Mouse (Mus musculus) B cell, adult (primary cell): Measurements from ENCODE around the gene Olfr1395. TPM values are rescaled to one million over a fixed set of nuclear protein-coding genes. Genes with fewer than 3 reads are reported as not detected.

Experiments used
- total RNA-seq: library from RNA; stranded (reverse); gene quantifications from 4 replicates; pipeline ENCODE4 v1.2.4, GENCODE M21; 2023; ENCODE audit not compliant: inconsistent age

The Olfr1395 gene
- not detected in 4 replicates for total RNA-seq

GRCm38 (mm10) chr11:49141974-49142373, at the start of gene Olfr1395:
Gene Olfr1395, plus strand, starts transcription at chr11:49142274.

DNA sequence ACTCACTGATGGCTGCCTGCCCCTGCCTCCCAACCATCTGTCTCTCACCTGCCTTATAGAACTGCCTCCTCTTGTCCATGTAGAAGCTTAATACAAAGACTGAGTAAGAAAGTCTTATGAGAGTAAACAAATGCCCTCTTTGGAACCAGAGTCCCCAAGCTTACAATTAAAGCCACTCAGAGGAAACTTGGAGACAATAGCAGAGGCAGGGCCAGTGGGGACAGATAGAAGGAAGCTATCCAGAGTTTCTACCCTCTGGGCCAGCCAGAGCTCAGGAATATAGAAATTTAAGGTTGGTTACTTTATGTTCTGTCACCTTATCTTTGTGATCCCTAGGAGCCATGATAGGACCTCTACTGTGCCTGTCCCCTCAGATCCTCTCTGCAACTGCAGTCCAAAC, 27.3 kb upstream of the Olfr1395 start, which contains the start of gene Olfr1396:
TSS of gene Olfr1396 (minus strand) at position 101 of the 400 bp plus-strand sequence.

GRCm38 (mm10) chr11:49154077-49154476, 12.0 kb downstream of the Olfr1395 start, which contains the start of gene Olfr1394:
Gene Olfr1394, plus strand, starts transcription at chr11:49154377.

GRCm38 (mm10) chr11:49186955-49187488, 44.9 kb downstream of the Olfr1395 start, which contains the start of gene Btnl9:
Gene Btnl9, minus strand, starts transcription at chr11:49187159.

Other genes starting within 250 kb of the Olfr1395 start
- 8.8 to 14.4 TPM (median 10.4 TPM) in 4 replicates for gene Gm5431, start 240.1 kb upstream of the Olfr1395 start, total RNA-seq
- gene Psme2b, start 196.1 kb upstream of the Olfr1395 start, total RNA-seq, result 44.1 to 57.9 TPM (median 54.0 TPM) in 4 replicates
- gene Olfr56, start 163.4 kb upstream of the Olfr1395 start, total RNA-seq, result 0.35 to 0.63 TPM (median 0.47 TPM) in 4 replicates
- 87.0 to 97.7 TPM (median 90.3 TPM) in 4 replicates for gene 9930111J21Rik1, start 162.9 kb upstream of the Olfr1395 start, total RNA-seq
- gene Gm12185, start 150.0 kb upstream of the Olfr1395 start, total RNA-seq, result 1.3 to 2.0 TPM (median 1.8 TPM) in 4 replicates
- gene Tgtp1, start 148.1 kb upstream of the Olfr1395 start, total RNA-seq, result 0.30 to 1.1 TPM (median 0.63 TPM) in 3 of 4 replicates, not detected in the other
- gene 9930111J21Rik2, start 91.0 kb upstream of the Olfr1395 start, total RNA-seq, result 102 to 129 TPM (median 125 TPM) in 4 replicates
- 2.7 to 6.9 TPM (median 4.7 TPM) in 4 replicates for gene Tgtp2, start 78.1 kb upstream of the Olfr1395 start, total RNA-seq
- gene Ifi47, start 65.7 kb upstream of the Olfr1395 start, total RNA-seq, result 34.5 to 48.6 TPM (median 39.6 TPM) in 4 replicates
- not detected in 4 replicates for gene Olfr1396, start 27.4 kb upstream of the Olfr1395 start, total RNA-seq
- not detected in 4 replicates for gene Olfr1394, start 12.1 kb downstream of the Olfr1395 start, total RNA-seq
- not detected in 4 replicates for gene Btnl9, start 44.9 kb downstream of the Olfr1395 start, total RNA-seq
- 121 to 156 TPM (median 142 TPM) in 4 replicates for gene Zfp62, start 61.0 kb downstream of the Olfr1395 start, total RNA-seq
- gene Mgat1, start 101.9 kb downstream of the Olfr1395 start, total RNA-seq, result 158 to 182 TPM (median 172 TPM) in 4 replicates
- gene Olfr1393, start 136.0 kb downstream of the Olfr1395 start, total RNA-seq, result 0.61 to 1.9 TPM (median 1.0 TPM) in 4 replicates
- 0.30 to 0.51 TPM in 2 of 4 replicates, not detected in the others for gene Olfr1392, start 143.0 kb downstream of the Olfr1395 start, total RNA-seq
- not detected in 4 replicates for gene Olfr10, start 162.5 kb downstream of the Olfr1395 start, total RNA-seq
- not detected in 4 replicates for gene Olfr1391, start 180.5 kb downstream of the Olfr1395 start, total RNA-seq
- not detected in 4 replicates for gene Olfr1390, start 192.9 kb downstream of the Olfr1395 start, total RNA-seq